Mouse (Mus musculus) ES-Bruce4 (cell line): ENCODE results near the gene Olfr1368.

Experiments used
- CTCF ChIP-seq: IDR thresholded peaks from one replicate; pipeline ENCODE4 v1.8.1; 2011; ENCODE audit warnings: low read depth, low read length
- POLR2A ChIP-seq: IDR thresholded peaks from one replicate; pipeline ENCODE4 v1.8.1; 2011; ENCODE audit warnings: low read length; ENCODE audit not compliant: insufficient read depth

DNA sequence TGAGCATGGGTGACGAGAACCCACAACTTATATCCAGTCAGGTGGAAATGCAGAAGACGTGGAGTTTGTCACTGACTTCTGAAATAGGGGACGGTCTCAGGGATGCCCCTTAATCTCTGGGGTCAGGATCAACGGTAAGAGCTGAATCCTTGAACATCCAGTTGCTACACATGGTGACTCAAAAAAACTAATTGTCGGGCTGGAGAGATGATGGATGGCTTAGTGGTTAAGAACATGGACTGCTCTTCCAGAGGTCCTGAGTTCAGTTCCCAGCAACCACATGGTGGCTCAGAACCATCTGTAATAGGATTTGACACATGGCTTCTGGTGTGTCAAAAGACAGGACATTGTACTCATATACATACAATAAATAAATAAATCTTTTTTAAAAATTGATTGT, 10.2 kb upstream of the Olfr1368 start:
- no peak for TF ChIP-seq CTCF
- no peak for TF ChIP-seq POLR2A
